Mouse (Mus musculus) kidney, adult 2 months (tissue): ENCODE data around the gene Mllt3. TPM values are rescaled to one million over a fixed set of nuclear protein-coding genes. Genes with fewer than 3 reads are reported as not detected.

ENCODE experiments used
- DNase-seq: peaks from one replicate; pipeline ENCODE4 v3.0.0; 2021
- H3K27ac ChIP-seq: fragments of 200-500 bp; 2 replicates; pipeline ENCODE4 v1.5.1; 2012; ENCODE audit warnings: low read depth, low read length, control low read depth, inconsistent platforms; ENCODE audit not compliant: insufficient read depth
- H3K27me3 ChIP-seq: fragments of 200-500 bp; replicated peaks from 2 replicates; pipeline ENCODE4 v1.6.1; 2012; ENCODE audit warnings: mild to moderate bottlenecking, moderate library complexity, low read length, inconsistent platforms; ENCODE audit not compliant: control insufficient read depth, insufficient read depth
- H3K36me3 ChIP-seq: fragments of 200-500 bp; 2 replicates; pipeline ENCODE4 v1.6.1; 2012; ENCODE audit warnings: mild to moderate bottlenecking, moderate library complexity, low read length, inconsistent platforms; ENCODE audit not compliant: control insufficient read depth, insufficient read depth
- H3K4me1 ChIP-seq: fragments of 200-500 bp; 2 replicates; pipeline ENCODE4 v1.6.1; 2011; ENCODE audit warnings: low read length; ENCODE audit not compliant: control insufficient read depth, insufficient read depth
- H3K4me3 ChIP-seq: fragments of 200-500 bp; 2 replicates; pipeline ENCODE4 v1.5.1; 2011; ENCODE audit warnings: mild to moderate bottlenecking, low read depth, low read length, control low read depth; ENCODE audit not compliant: insufficient read depth
- CTCF ChIP-seq: fragments of 200-500 bp; conservative IDR thresholded peaks from 2 replicates; pipeline ENCODE4 v1.5.1; 2011; ENCODE audit warnings: low read depth, mild to moderate bottlenecking, control low read depth, low read length, moderate library complexity, mixed read lengths; ENCODE audit not compliant: insufficient read depth, insufficient read length
- POLR2A ChIP-seq: fragments of 200-500 bp; IDR thresholded peaks from one replicate; pipeline ENCODE4 v1.6.1; 2011; ENCODE audit warnings: low read depth, low read length, control low read depth
- WGBS: fragments of 180-500 bp; shearing (Covaris S2); methylation state at CpG from one replicate; pipeline ENCODE4 v1.1.7; 2018; 5-methylcytosine and 5-hydroxymethylcytosine counted together
- polyA plus RNA-seq: library from polyadenylated mRNA; depleted of rRNA; stranded (reverse); fragments of >200 nt; gene quantifications from 2 replicates; pipeline ENCODE4 v1.2.3, GENCODE M21; 2012

Mllt3 gene
- polyA plus RNA-seq, 1 experiment, result 5.2 TPM

- Histone ChIP-seq H3K4me1 (no peaks in the 10 kb centered on the region), H3K27ac (no peak overlapping the region), H3K4me3 (no peak overlapping the region), H3K36me3 (no peaks in the 10 kb centered on the region; the same call in 1 of the 2 replicates), H3K27me3 (no peaks in the 10 kb centered on the region)
- DNase-seq, result no peak
- WGBS, result 89% methylated on average over 4 of the region's 4 CpGs
- TF ChIP-seq CTCF (no peak), POLR2A (no peak)
These were observed 237.9 kb downstream of the Mllt3 start for GRCm38 (mm10) chr4:87795261-87795660.

GRCm38 (mm10) chr4:87794216-87794615 is 238.9 kb downstream of the Mllt3 start:
- 72% methylated on average over 3 of the region's 3 CpGs for WGBS
- no peaks in the 10 kb centered on the region for H3K4me1 ChIP-seq
- DNase-seq, result peak; percentile 8
- H3K27ac ChIP-seq, result no peak overlapping the region
- no peaks in the 10 kb centered on the region; the same call in 1 of the 2 replicates for H3K36me3 ChIP-seq
- TF ChIP-seq POLR2A, result no peak
- TF ChIP-seq CTCF, result no peak
- H3K27me3 ChIP-seq, result no peaks in the 10 kb centered on the region
- H3K4me3 ChIP-seq, result no peak overlapping the region

- TF ChIP-seq POLR2A, result no peak
- TF ChIP-seq CTCF, result no peak
- Histone ChIP-seq H3K27ac (no peak overlapping the region), H3K27me3 (no peaks in the 10 kb centered on the region), H3K36me3 (peaks cover 1% of the 10 kb centered on the region), H3K4me1 (no peaks in the 10 kb centered on the region), H3K4me3 (no peak overlapping the region)
- 59% methylated on average over 5 of the region's 5 CpGs for WGBS
- no peak for DNase-seq
These were observed 240.7 kb downstream of the Mllt3 start for GRCm38 (mm10) chr4:87792511-87792910.

GRCm38 (mm10) chr4:87789446-87789845 is 243.7 kb downstream of the Mllt3 start:
- WGBS, result 89% methylated on average over 7 of the region's 7 CpGs
- DNase-seq, result no peak
- H3K4me1 ChIP-seq, result no peaks in the 10 kb centered on the region
- no peak overlapping the region for H3K27ac ChIP-seq
- H3K36me3 ChIP-seq, result peaks cover 1% of the 10 kb centered on the region
- H3K27me3 ChIP-seq, result no peaks in the 10 kb centered on the region
- no peak for TF ChIP-seq CTCF
- TF ChIP-seq POLR2A, result no peak
- H3K4me3 ChIP-seq, result no peak overlapping the region

- DNase-seq, result peak; percentile 48
- Histone ChIP-seq H3K36me3 (peaks cover 1% of the 10 kb centered on the region), H3K27me3 (no peaks in the 10 kb centered on the region), H3K4me1 (no peaks in the 10 kb centered on the region), H3K27ac (no peak overlapping the region), H3K4me3 (no peak overlapping the region)
- peak; percentile 46; the same call in 1 of the 2 replicates for TF ChIP-seq CTCF
- no peak for TF ChIP-seq POLR2A
- WGBS, result 72% methylated on average over 8 of the region's 8 CpGs
These were observed 244.5 kb downstream of the Mllt3 start for GRCm38 (mm10) chr4:87788691-87789090.

- TF ChIP-seq POLR2A (no peak), CTCF (peak; percentile 78)
- H3K4me3 ChIP-seq, result no peak overlapping the region
- H3K27ac ChIP-seq, result no peak overlapping the region
- 35% methylated on average over 12 of the region's 12 CpGs for WGBS
- peak; percentile 54 for DNase-seq
- no peaks in the 10 kb centered on the region for H3K27me3 ChIP-seq
- H3K36me3 ChIP-seq, result peaks cover 1% of the 10 kb centered on the region; the same call in 1 of the 2 replicates
- H3K4me1 ChIP-seq, result no peaks in the 10 kb centered on the region
These were observed 247.8 kb downstream of the Mllt3 start for GRCm38 (mm10) chr4:87785132-87786074.

GRCm38 (mm10) chr4:87783809-87784208 is 249.4 kb downstream of the Mllt3 start:
- Histone ChIP-seq H3K27ac (no peak overlapping the region), H3K4me1 (no peaks in the 10 kb centered on the region), H3K36me3 (no peaks in the 10 kb centered on the region), H3K27me3 (no peaks in the 10 kb centered on the region), H3K4me3 (no peak overlapping the region)
- no peak for DNase-seq
- WGBS, result 87% methylated on average over 2 of the region's 2 CpGs
- TF ChIP-seq CTCF (no peak), POLR2A (no peak)
